Mouse (Mus musculus): ENCODE results near the gene Slc9a3r1. TPM values are rescaled to one million over a fixed set of nuclear protein-coding genes. Genes with fewer than 3 reads are reported as not detected.

Slc9a3r1 gene
- polyA plus RNA-seq, 1 experiment from 2014 or later: 31.3 TPM

DNA sequence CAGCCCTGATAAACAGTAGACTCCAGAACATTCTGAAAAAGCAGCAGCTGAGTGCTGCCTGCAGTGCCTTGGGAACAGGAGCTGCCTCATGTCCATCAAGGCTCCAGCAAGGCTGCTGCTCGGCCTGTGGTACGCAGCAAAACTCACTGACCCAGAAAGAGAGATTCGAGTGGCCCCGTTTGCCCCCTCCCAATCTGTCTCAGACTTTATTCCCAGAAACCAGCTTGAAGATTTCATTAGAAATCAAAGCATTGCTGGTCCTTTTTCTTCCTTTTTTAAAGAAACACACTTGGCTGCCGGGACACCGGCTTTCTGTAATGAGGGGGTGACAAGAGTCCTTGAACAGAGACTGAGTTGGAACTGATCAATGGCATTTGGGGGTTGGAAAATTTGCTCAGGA is 62.2 kb downstream of the Slc9a3r1 start:
- 61% methylated on average over 6 of the region's 6 CpGs for WGBS

DNA sequence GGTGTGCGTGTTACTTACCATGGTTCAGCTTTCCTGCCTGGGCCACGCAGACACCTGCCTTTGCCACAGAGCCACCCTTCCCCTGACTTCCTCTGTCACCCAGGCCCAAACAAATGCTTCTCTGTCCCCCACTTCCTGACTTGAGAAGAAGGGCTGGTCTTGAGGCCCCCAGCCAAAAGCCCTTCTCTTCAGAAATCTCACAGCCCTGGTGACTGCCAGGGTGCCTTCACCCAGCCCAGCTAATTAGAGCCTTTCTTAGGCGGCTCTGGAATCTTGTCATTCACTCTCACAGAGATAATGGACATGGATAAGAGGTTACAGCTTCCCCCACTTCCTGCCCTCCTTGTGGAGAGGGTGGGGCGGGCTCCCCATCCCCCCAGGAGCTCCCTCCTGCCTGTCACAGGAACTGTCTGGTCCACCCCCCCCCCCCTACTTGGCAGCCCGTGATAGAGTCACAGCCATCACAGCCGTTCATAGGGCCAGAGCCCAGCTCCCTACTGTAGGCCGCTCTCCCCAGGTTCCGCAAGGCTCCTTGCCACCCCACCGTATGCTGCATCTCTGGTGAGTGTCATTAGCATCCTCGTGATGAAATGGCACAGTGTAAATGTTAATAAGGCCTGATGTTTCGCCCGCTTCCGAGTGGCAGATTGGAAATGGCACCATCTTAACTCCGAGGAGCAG is 63.8 kb downstream of the Slc9a3r1 start:
- no peak overlapping the region for H3K27ac ChIP-seq (replicated peaks; ENCODE audit: low read depth, low read length)

More for the DNA sequence above, 62.2 kb downstream of the Slc9a3r1 start:
- no peak overlapping the region for H3K4me2 ChIP-seq (ENCODE audit: low read depth, low read length)
- H3K27ac ChIP-seq (replicated peaks; ENCODE audit: low read depth, low read length): no peak overlapping the region
- H3K9ac ChIP-seq (replicated peaks; ENCODE audit: low read length): no peak overlapping the region
- H3K36me3 ChIP-seq (replicated peaks; ENCODE audit: control insufficient read depth, insufficient read depth, low read depth, low read length): no peaks in the 10 kb centered on the region
- DNase-seq (ENCODE audit: low spot score) (no peak), ATAC-seq (replicated peaks; ENCODE audit: insufficient number of reproducible peaks, low FRiP score, low TSS enrichment, low read depth) (no peak)
- H3K9me3 ChIP-seq (replicated peaks; ENCODE audit: control insufficient read depth, low read length): no peaks in the 10 kb centered on the region
- H3K4me3 ChIP-seq (ENCODE audit: low read depth, low read length): no peak overlapping the region
- no peaks in the 10 kb centered on the region for H3K27me3 ChIP-seq (ENCODE audit: control insufficient read depth, insufficient read depth, low read length)
- peaks cover 13% of the 10 kb centered on the region for H3K4me1 ChIP-seq (ENCODE audit: control insufficient read depth, insufficient read depth, low read length)

DNA sequence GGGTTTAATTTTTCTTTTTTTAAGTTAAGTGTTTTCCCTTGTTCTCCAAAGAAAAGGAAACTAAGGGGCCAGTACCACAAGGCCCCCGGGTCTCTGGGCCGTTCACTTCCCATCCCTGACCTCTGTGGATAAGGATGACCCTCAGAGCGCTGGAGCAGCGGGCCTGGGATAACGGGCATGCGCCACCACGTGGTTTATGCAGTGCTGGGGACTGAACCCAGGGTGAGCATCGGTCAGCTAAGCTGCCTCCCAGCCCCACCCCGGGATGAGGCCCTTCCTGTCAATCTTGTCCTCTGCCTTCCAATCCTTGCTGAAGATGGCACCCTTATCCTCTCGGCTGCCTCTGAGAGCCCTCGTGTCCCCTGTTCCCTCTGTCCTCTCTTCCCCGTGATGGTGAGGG is 64.5 kb downstream of the Slc9a3r1 start:
- 23% methylated on average over 12 of the region's 12 CpGs for WGBS
- Histone ChIP-seq H3K4me1 (ENCODE audit: control insufficient read depth, insufficient read depth, low read length) (peaks cover 6% of the 10 kb centered on the region), H3K4me2 (ENCODE audit: low read depth, low read length) (no peak overlapping the region), H3K9me3 (replicated peaks; ENCODE audit: control insufficient read depth, low read length) (no peaks in the 10 kb centered on the region), H3K9ac (replicated peaks; ENCODE audit: low read length) (no peak overlapping the region), H3K27ac (replicated peaks; ENCODE audit: low read depth, low read length) (no peak overlapping the region), H3K27me3 (ENCODE audit: control insufficient read depth, insufficient read depth, low read length) (no peaks in the 10 kb centered on the region), H3K36me3 (replicated peaks; ENCODE audit: control insufficient read depth, insufficient read depth, low read depth, low read length) (no peaks in the 10 kb centered on the region), H3K4me3 (ENCODE audit: low read depth, low read length) (no peak overlapping the region)
- ATAC-seq (replicated peaks; ENCODE audit: insufficient number of reproducible peaks, low FRiP score, low TSS enrichment, low read depth): no peak
- no peak for DNase-seq (ENCODE audit: low spot score)

More for the DNA sequence above, 63.8 kb downstream of the Slc9a3r1 start:
- no peaks in the 10 kb centered on the region for H3K36me3 ChIP-seq (replicated peaks; ENCODE audit: control insufficient read depth, insufficient read depth, low read depth, low read length)
- H3K9ac ChIP-seq (replicated peaks; ENCODE audit: low read length): no peak overlapping the region
- 0 out of 2 replicates have a peak overlapping the region, but pooled peaks have one; percentile 7 for H3K4me2 ChIP-seq (ENCODE audit: low read depth, low read length)
- H3K27me3 ChIP-seq (ENCODE audit: control insufficient read depth, insufficient read depth, low read length): no peaks in the 10 kb centered on the region
- no peaks in the 10 kb centered on the region for H3K9me3 ChIP-seq (replicated peaks; ENCODE audit: control insufficient read depth, low read length)
- no peak for DNase-seq (ENCODE audit: low spot score)
- peaks cover 12% of the 10 kb centered on the region for H3K4me1 ChIP-seq (ENCODE audit: control insufficient read depth, insufficient read depth, low read length)
- H3K4me3 ChIP-seq (ENCODE audit: low read depth, low read length): no peak overlapping the region
- WGBS: 34% methylated on average over 14 of the region's 14 CpGs
- no peak for ATAC-seq (replicated peaks; ENCODE audit: insufficient number of reproducible peaks, low FRiP score, low TSS enrichment, low read depth)

DNA sequence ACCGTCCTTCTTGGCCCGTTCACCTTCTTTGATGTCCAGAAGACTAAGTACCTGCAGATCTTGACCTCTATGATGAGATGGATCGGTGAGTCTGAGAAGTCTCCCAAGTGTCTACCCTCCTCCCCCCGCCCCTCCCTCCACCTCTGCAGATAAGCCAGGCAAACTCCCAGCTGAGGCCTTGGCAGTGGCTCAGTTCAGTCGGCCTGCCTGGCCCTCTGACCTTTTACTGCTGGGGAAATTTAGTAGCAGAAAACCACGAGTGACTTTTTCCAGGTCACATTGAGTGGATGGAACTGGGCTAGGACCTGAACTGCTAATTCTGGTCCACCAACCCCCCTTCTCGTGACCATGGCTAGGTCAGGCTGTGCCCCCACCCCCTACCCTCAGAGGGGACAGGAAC is 65.3 kb downstream of the Slc9a3r1 start:
- 59% methylated on average over 7 of the region's 7 CpGs for WGBS
- DNase-seq (ENCODE audit: low spot score): no peak
- H3K27me3 ChIP-seq (ENCODE audit: control insufficient read depth, insufficient read depth, low read length): 0 out of 2 replicates have a peak, but pooled peaks cover 2% of the 10 kb centered on the region
- no peaks in the 10 kb centered on the region for H3K36me3 ChIP-seq (replicated peaks; ENCODE audit: control insufficient read depth, insufficient read depth, low read depth, low read length)
- H3K4me3 ChIP-seq (ENCODE audit: low read depth, low read length): no peak overlapping the region
- no peak for ATAC-seq (replicated peaks; ENCODE audit: insufficient number of reproducible peaks, low FRiP score, low TSS enrichment, low read depth)
- no peaks in the 10 kb centered on the region for H3K9me3 ChIP-seq (replicated peaks; ENCODE audit: control insufficient read depth, low read length)
- peaks cover 5% of the 10 kb centered on the region for H3K4me1 ChIP-seq (ENCODE audit: control insufficient read depth, insufficient read depth, low read length)
- H3K27ac ChIP-seq (replicated peaks; ENCODE audit: low read depth, low read length): no peak overlapping the region
- no peak overlapping the region for H3K9ac ChIP-seq (replicated peaks; ENCODE audit: low read length)
- no peak overlapping the region for H3K4me2 ChIP-seq (ENCODE audit: low read depth, low read length)

DNA sequence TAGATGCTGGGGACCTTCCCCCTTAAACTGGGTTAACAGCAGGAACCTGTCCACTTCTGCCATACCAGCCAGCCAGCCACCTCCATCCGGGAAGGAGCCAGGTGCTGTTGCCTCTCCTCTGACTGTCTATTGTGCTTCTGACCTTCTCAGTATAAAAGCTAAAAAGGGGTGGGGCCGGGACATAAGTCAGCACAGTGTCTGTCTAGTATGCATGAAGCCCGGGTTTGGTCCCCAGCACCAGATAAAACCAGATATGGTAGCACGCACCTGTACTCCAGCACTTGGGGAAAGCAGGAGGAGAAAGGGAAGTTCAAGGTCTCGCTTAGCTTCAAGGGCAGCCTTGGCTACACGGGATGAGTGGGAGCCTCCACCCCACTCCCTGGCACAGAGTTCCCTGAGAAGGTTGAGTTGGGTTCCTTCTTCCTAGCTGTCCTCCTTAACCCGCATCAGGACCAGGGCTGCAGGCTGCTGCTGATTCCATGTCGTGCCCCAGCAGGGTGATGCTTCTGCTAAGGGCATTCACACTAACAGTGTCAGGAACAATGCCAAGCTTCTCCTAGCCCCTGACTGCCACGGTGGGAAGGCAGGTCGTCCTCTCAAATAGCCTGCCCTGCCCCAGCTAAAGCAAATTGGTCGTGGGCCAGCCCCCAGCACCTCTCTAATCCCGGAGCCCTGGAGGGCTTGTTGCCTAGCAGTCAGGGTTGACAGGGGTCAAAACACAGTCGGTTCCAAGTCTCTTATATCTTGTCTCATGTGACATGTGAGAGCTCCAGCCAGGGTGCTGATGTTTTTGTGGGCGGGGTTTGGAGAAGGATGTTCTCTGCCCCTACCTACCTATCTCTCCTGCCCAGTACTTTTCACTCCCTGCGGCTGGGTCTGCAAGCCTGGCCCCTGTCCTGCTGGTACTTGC is 66.1 kb downstream of the Slc9a3r1 start:
- no peak overlapping the region for H3K9ac ChIP-seq (replicated peaks; ENCODE audit: low read length)
- no peaks in the 10 kb centered on the region for H3K9me3 ChIP-seq (replicated peaks; ENCODE audit: control insufficient read depth, low read length)
- H3K4me3 ChIP-seq (ENCODE audit: low read depth, low read length): no peak overlapping the region
- H3K4me2 ChIP-seq (ENCODE audit: low read depth, low read length): no peak overlapping the region
- no peak overlapping the region for H3K27ac ChIP-seq (replicated peaks; ENCODE audit: low read depth, low read length)
- 42% methylated on average over 15 of the region's 15 CpGs for WGBS
- ATAC-seq (replicated peaks; ENCODE audit: insufficient number of reproducible peaks, low FRiP score, low TSS enrichment, low read depth): no peak
- 0 out of 2 replicates have a peak, but pooled peaks cover 2% of the 10 kb centered on the region for H3K27me3 ChIP-seq (ENCODE audit: control insufficient read depth, insufficient read depth, low read length)
- no peaks in the 10 kb centered on the region for H3K36me3 ChIP-seq (replicated peaks; ENCODE audit: control insufficient read depth, insufficient read depth, low read depth, low read length)
- H3K4me1 ChIP-seq (ENCODE audit: control insufficient read depth, insufficient read depth, low read length): peaks cover 3% of the 10 kb centered on the region
- no peak for DNase-seq (ENCODE audit: low spot score)

Other genes starting within 250 kb of the Slc9a3r1 start
- gene Cd300lb, start 229.0 kb upstream of the Slc9a3r1 start, polyA plus RNA-seq (2014; fragmentation: Nextera tagmentation; extraction: Ambion mirVana): not detected in 2 replicates
- gene Cd300c, start 194.2 kb upstream of the Slc9a3r1 start, polyA plus RNA-seq (2014; fragmentation: Nextera tagmentation; extraction: Ambion mirVana): not detected in 2 replicates
- 0.07 and 0.15 TPM in 2 replicates for gene Cd300ld, start 173.4 kb upstream of the Slc9a3r1 start, polyA plus RNA-seq (2014; fragmentation: Nextera tagmentation; extraction: Ambion mirVana)
- 0.94 and 1.2 TPM in 2 replicates for gene Cd300c2, start 161.5 kb upstream of the Slc9a3r1 start, polyA plus RNA-seq (2014; fragmentation: Nextera tagmentation; extraction: Ambion mirVana)
- not detected in 2 replicates for gene Cd300ld2, start 147.1 kb upstream of the Slc9a3r1 start, polyA plus RNA-seq (2014; fragmentation: Nextera tagmentation; extraction: Ambion mirVana)
- not detected in 2 replicates for gene Cd300ld4, start 136.3 kb upstream of the Slc9a3r1 start, polyA plus RNA-seq (2014; fragmentation: Nextera tagmentation; extraction: Ambion mirVana)
- not detected in 2 replicates for gene Cd300ld5, start 125.6 kb upstream of the Slc9a3r1 start, polyA plus RNA-seq (2014; fragmentation: Nextera tagmentation; extraction: Ambion mirVana)
- gene Cd300ld3, start 114.9 kb upstream of the Slc9a3r1 start, polyA plus RNA-seq (2014; fragmentation: Nextera tagmentation; extraction: Ambion mirVana): not detected in 2 replicates
- gene Cd300e, start 101.2 kb upstream of the Slc9a3r1 start, polyA plus RNA-seq (2014; fragmentation: Nextera tagmentation; extraction: Ambion mirVana): not detected in 2 replicates
- 1.4 and 1.9 TPM in 2 replicates for gene Rab37, start 71.9 kb upstream of the Slc9a3r1 start, polyA plus RNA-seq (2014; fragmentation: Nextera tagmentation; extraction: Ambion mirVana)
- not detected in 2 replicates for gene Cd300lf, start 29.3 kb upstream of the Slc9a3r1 start, polyA plus RNA-seq (2014; fragmentation: Nextera tagmentation; extraction: Ambion mirVana)
- 6.9 and 7.7 TPM in 2 replicates for gene Tmem104, start 24.1 kb downstream of the Slc9a3r1 start, polyA plus RNA-seq (2014; fragmentation: Nextera tagmentation; extraction: Ambion mirVana)
- gene Nat9, start 24.5 kb downstream of the Slc9a3r1 start, polyA plus RNA-seq (2014; fragmentation: Nextera tagmentation; extraction: Ambion mirVana): 15.5 and 19.5 TPM in 2 replicates
- 0.04 and 0.06 TPM in 2 replicates for gene Grin2c, start 103.9 kb downstream of the Slc9a3r1 start, polyA plus RNA-seq (2014; fragmentation: Nextera tagmentation; extraction: Ambion mirVana)
- 12.4 and 12.5 TPM in 2 replicates for gene Fdxr, start 113.7 kb downstream of the Slc9a3r1 start, polyA plus RNA-seq (2014; fragmentation: Nextera tagmentation; extraction: Ambion mirVana)
- gene Fads6, start 134.3 kb downstream of the Slc9a3r1 start, polyA plus RNA-seq (2014; fragmentation: Nextera tagmentation; extraction: Ambion mirVana): 0.14 and 0.28 TPM in 2 replicates
- gene Otop2, start 143.8 kb downstream of the Slc9a3r1 start, polyA plus RNA-seq (2014; fragmentation: Nextera tagmentation; extraction: Ambion mirVana): not detected in 2 replicates
- not detected in 2 replicates for gene Ush1g, start 158.7 kb downstream of the Slc9a3r1 start, polyA plus RNA-seq (2014; fragmentation: Nextera tagmentation; extraction: Ambion mirVana)
- not detected in 2 replicates for gene Otop3, start 171.4 kb downstream of the Slc9a3r1 start, polyA plus RNA-seq (2014; fragmentation: Nextera tagmentation; extraction: Ambion mirVana)
- 6.9 and 7.1 TPM in 2 replicates for gene Hid1, start 204.4 kb downstream of the Slc9a3r1 start, polyA plus RNA-seq (2014; fragmentation: Nextera tagmentation; extraction: Ambion mirVana)
- gene Cdr2l, start 218.6 kb downstream of the Slc9a3r1 start, polyA plus RNA-seq (2014; fragmentation: Nextera tagmentation; extraction: Ambion mirVana): 15.2 and 15.7 TPM in 2 replicates
- gene Mrpl58, start 240.4 kb downstream of the Slc9a3r1 start, polyA plus RNA-seq (2014; fragmentation: Nextera tagmentation; extraction: Ambion mirVana): 217 and 221 TPM in 2 replicates

All from embryonic facial prominence, embryonic 11.5 days (tissue).